Mouse (Mus musculus): ENCODE measurements around the gene Slamf8. TPM values are rescaled to one million over a fixed set of nuclear protein-coding genes. Genes with fewer than 3 reads are reported as not detected.

Gene Slamf8
- total RNA-seq, 1 experiment = not detected

GRCm38 (mm10) chr1:172593956-172594355 is 3.6 kb upstream of the Slamf8 start:
- Histone ChIP-seq H3K4me1 (ENCODE audit: control insufficient read depth in 2 of 2, insufficient read depth in 2 of 2, low read length in 2 of 2, poor library complexity in 1 of 2) (no peaks in the 10 kb centered on the region), H3K36me3 (ENCODE audit: control insufficient read depth, insufficient read depth, low read length, poor library complexity, severe bottlenecking) (no peaks in the 10 kb centered on the region), H3K9me3 (ENCODE audit: control insufficient read depth, insufficient read depth, low read depth, low read length) (no peaks in the 10 kb centered on the region), H3K4me3 (ENCODE audit: insufficient read depth in 1 of 2, low read depth in 1 of 2, low read length in 2 of 2, poor library complexity in 1 of 2, severe bottlenecking in 1 of 2) (no peak overlapping the region), H3K9ac (ENCODE audit: insufficient read depth, low read depth, low read length, poor library complexity, severe bottlenecking) (no peak overlapping the region), H3K27ac (ENCODE audit: insufficient read depth, low read depth, low read length, poor library complexity, severe bottlenecking) (no peak overlapping the region)
- no peak for DNase-seq (ENCODE audit: low read depth, low spot score)
- TF ChIP-seq ZC3H11A (IDR thresholded peaks at IDR 0.05; ENCODE audit: borderline replicate concordance, low read depth, low read length) = no peak
- no peak for TF ChIP-seq CHD2 (IDR thresholded peaks at IDR 0.05; ENCODE audit: low read depth, low read length)
- no peak for TF ChIP-seq HCFC1 (IDR thresholded peaks at IDR 0.05; ENCODE audit: borderline replicate concordance, insufficient read depth, low read length)
- TF ChIP-seq MAFK (IDR thresholded peaks at IDR 0.05; ENCODE audit: insufficient read depth, low read depth, low read length) = no peak
- TF ChIP-seq ZNF384 (IDR thresholded peaks at IDR 0.05; ENCODE audit: low read depth, low read length) = no peak
- in situ Hi-C loops (cut with MboI; ENCODE audit: low sequenced_read_pairs in 2 of 2, unreplicated experiment in 2 of 2) = no loop called here

DNA sequence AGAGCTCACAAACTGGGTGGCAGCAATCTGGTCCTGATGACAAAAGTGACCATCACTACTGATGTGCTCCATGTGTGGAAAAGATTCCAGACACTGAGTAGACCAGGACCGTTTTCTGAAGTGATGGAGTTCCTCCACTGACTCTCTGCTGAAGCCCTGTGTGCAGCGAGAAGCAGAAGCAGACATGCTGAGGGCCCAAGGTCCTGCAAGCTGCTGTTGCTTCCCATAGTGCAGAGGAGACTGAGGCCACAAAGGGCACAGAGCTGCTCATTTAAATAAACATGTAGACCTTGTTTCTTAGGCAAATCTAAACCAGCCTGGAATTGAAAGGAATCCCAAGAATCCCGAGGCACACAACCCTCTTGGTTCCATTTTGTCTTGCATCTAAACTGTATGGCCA is 3.0 kb upstream of the Slamf8 start:
- Histone ChIP-seq H3K27ac (ENCODE audit: insufficient read depth, low read depth, low read length, poor library complexity, severe bottlenecking) (no peak overlapping the region), H3K36me3 (ENCODE audit: control insufficient read depth, insufficient read depth, low read length, poor library complexity, severe bottlenecking) (no peaks in the 10 kb centered on the region), H3K4me1 (ENCODE audit: control insufficient read depth in 2 of 2, insufficient read depth in 2 of 2, low read length in 2 of 2, poor library complexity in 1 of 2) (no peaks in the 10 kb centered on the region), H3K9me3 (ENCODE audit: control insufficient read depth, insufficient read depth, low read depth, low read length) (no peaks in the 10 kb centered on the region), H3K4me3 (ENCODE audit: insufficient read depth in 1 of 2, low read depth in 1 of 2, low read length in 2 of 2, poor library complexity in 1 of 2, severe bottlenecking in 1 of 2) (no peak overlapping the region), H3K9ac (ENCODE audit: insufficient read depth, low read depth, low read length, poor library complexity, severe bottlenecking) (no peak overlapping the region)
- no peak for DNase-seq (ENCODE audit: low read depth, low spot score)
- in situ Hi-C loops (cut with MboI; ENCODE audit: low sequenced_read_pairs in 2 of 2, unreplicated experiment in 2 of 2) = no loop called here
- TF ChIP-seq HCFC1 (IDR thresholded peaks at IDR 0.05; ENCODE audit: borderline replicate concordance, insufficient read depth, low read length) = no peak

DNA sequence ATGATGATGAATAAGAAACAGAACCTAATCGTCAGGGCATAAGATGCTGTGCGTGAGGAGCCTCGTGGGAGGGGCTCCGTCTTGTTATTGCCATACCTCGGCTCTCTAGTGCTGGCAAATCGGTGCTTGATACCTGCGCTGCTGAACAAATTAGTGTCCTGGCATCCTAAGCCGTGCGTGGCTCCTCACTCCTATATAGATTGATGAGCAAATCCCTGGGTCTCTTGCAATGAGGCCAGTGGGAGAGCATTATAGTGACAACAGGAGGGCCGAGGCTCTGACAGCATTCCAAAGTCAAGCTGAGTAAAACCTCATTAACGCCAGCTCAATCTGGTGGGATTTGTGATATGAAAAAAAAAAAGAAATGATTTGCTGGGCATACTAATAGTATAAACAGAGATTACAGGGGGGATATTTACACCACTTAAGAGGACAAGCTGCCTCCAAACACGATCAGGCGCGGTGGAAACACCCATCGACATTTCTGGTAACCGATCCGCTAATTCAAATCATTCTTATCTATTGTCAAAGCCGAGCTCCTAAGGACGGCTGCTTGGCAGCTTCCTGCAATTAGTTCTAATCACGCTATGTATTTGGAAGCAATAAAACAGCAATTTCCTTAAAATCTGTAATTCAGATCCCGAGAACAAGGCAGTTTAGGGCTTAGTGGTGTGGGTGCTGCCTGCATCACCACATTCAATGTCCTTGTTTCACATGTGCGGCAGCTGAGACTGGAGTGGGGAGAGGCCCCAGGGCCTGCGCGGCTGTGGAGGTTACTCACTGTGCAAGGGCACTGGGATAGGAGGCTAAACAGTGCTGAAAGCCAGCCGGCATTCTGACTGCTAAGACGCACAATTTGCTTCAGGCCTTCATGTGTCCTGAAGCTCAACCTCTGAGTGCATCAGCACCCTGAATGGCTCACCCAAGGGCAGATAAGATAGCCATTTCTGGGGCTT is 4.5 kb downstream of the Slamf8 start:
- H3K4me3 ChIP-seq (ENCODE audit: insufficient read depth in 1 of 2, low read depth in 1 of 2, low read length in 2 of 2, poor library complexity in 1 of 2, severe bottlenecking in 1 of 2) = no peak overlapping the region
- no peak overlapping the region for H3K9ac ChIP-seq (ENCODE audit: insufficient read depth, low read depth, low read length, poor library complexity, severe bottlenecking)

DNA sequence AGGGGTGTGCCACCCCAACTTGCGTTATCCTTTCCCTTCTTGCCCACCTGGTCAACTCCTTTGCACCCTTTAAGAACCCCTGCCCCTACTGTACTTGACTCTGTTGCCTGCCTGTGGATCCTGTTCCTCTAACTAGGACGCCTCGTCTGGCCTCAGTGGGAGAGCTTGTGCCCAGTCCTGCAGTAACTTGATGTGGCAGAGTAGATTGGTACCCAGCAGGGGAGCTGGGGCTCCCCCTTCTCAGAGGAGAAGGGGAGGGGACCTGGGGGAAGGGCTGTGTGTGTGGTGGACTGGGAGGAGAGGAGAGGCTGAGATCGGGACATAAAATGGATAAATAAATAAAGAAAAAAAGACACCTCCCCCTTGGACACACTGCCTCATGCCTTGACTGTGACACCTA is 5.3 kb downstream of the Slamf8 start:
- in situ Hi-C loops (cut with MboI; ENCODE audit: low sequenced_read_pairs in 2 of 2, unreplicated experiment in 2 of 2) = no loop called here

More for the DNA sequence above, 4.5 kb downstream of the Slamf8 start:
- no peaks in the 10 kb centered on the region for H3K4me1 ChIP-seq (ENCODE audit: control insufficient read depth in 2 of 2, insufficient read depth in 2 of 2, low read length in 2 of 2, poor library complexity in 1 of 2)
- H3K36me3 ChIP-seq (ENCODE audit: control insufficient read depth, insufficient read depth, low read length, poor library complexity, severe bottlenecking) = no peaks in the 10 kb centered on the region
- no peak for TF ChIP-seq ZNF384 (IDR thresholded peaks at IDR 0.05; ENCODE audit: low read depth, low read length)
- no peak for TF ChIP-seq CHD2 (IDR thresholded peaks at IDR 0.05; ENCODE audit: low read depth, low read length)
- no peak for TF ChIP-seq HCFC1 (IDR thresholded peaks at IDR 0.05; ENCODE audit: borderline replicate concordance, insufficient read depth, low read length)
- no peak for TF ChIP-seq MAFK (IDR thresholded peaks at IDR 0.05; ENCODE audit: insufficient read depth, low read depth, low read length)
- TF ChIP-seq ZC3H11A (IDR thresholded peaks at IDR 0.05; ENCODE audit: borderline replicate concordance, low read depth, low read length) = no peak
- no peak overlapping the region for H3K27ac ChIP-seq (ENCODE audit: insufficient read depth, low read depth, low read length, poor library complexity, severe bottlenecking)
- no peak for DNase-seq (ENCODE audit: low read depth, low spot score)
- in situ Hi-C loops (cut with MboI; ENCODE audit: low sequenced_read_pairs in 2 of 2, unreplicated experiment in 2 of 2) = no loop called here
- H3K9me3 ChIP-seq (ENCODE audit: control insufficient read depth, insufficient read depth, low read depth, low read length) = no peaks in the 10 kb centered on the region

More for the DNA sequence above, 5.3 kb downstream of the Slamf8 start:
- Histone ChIP-seq H3K4me1 (ENCODE audit: control insufficient read depth in 2 of 2, insufficient read depth in 2 of 2, low read length in 2 of 2, poor library complexity in 1 of 2) (no peaks in the 10 kb centered on the region), H3K36me3 (ENCODE audit: control insufficient read depth, insufficient read depth, low read length, poor library complexity, severe bottlenecking) (no peaks in the 10 kb centered on the region), H3K27ac (ENCODE audit: insufficient read depth, low read depth, low read length, poor library complexity, severe bottlenecking) (no peak overlapping the region), H3K4me3 (ENCODE audit: insufficient read depth in 1 of 2, low read depth in 1 of 2, low read length in 2 of 2, poor library complexity in 1 of 2, severe bottlenecking in 1 of 2) (no peak overlapping the region), H3K9ac (ENCODE audit: insufficient read depth, low read depth, low read length, poor library complexity, severe bottlenecking) (no peak overlapping the region), H3K9me3 (ENCODE audit: control insufficient read depth, insufficient read depth, low read depth, low read length) (no peaks in the 10 kb centered on the region)
- no peak for DNase-seq (ENCODE audit: low read depth, low spot score)
- TF ChIP-seq ZNF384 (IDR thresholded peaks at IDR 0.05; ENCODE audit: low read depth, low read length) (no peak), HCFC1 (IDR thresholded peaks at IDR 0.05; ENCODE audit: borderline replicate concordance, insufficient read depth, low read length) (no peak), ZC3H11A (IDR thresholded peaks at IDR 0.05; ENCODE audit: borderline replicate concordance, low read depth, low read length) (no peak), MAFK (IDR thresholded peaks at IDR 0.05; ENCODE audit: insufficient read depth, low read depth, low read length) (no peak), CHD2 (IDR thresholded peaks at IDR 0.05; ENCODE audit: low read depth, low read length) (no peak)
